Mouse (Mus musculus) ES-Bruce4 (cell line): ENCODE data around the gene Tceanc.

Experiments
- CTCF ChIP-seq: IDR thresholded peaks from one replicate; pipeline ENCODE4 v1.8.1; 2011; ENCODE audit warnings: low read depth, low read length
- EP300 ChIP-seq: IDR thresholded peaks from 2 replicates; pipeline ENCODE4 v1.6.1; 2011; ENCODE audit warnings: low read depth, low read length; ENCODE audit not compliant: insufficient read depth
- POLR2A ChIP-seq: IDR thresholded peaks from one replicate; pipeline ENCODE4 v1.8.1; 2011; ENCODE audit warnings: low read length; ENCODE audit not compliant: insufficient read depth

DNA sequence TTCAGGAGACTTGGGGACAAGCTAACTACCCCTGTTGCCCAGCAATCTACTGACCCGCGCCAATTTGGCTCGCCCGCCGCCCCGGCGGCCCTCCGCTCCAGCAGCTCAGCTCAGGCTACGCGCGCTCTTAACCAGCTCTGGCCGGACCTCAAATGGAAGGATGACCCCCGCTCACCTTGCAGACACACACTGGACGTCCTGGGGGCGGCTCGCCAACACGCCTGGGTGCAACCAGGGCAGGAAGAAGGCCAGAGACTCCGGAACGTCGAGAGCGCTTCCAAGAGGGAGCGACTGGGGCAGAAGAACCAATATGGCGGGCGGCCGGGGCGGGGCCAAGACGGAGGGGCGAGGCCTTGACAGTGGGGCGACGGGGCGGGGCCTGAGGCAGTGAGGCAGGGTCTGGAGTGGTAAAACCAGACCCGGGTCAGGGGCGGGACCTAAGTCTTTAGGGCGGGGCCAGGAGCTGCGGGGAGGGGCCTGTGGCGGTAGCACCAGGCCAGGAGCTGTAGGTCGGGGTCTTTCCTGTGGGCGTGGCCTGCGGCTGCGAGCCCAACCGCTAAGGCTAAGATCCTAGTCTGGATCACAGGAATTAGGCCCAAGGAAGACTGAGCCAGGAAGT lies 38.9 kb downstream of the Tceanc start, which contains the start of gene Rab9:
- TF ChIP-seq POLR2A (no peak), CTCF (no peak), EP300 (no peak)
